Mouse (Mus musculus) splenic B cell, adult 2 months (primary cell): ENCODE data around the gene Gsdma3.

Source experiments
- DNase-seq: peaks from one replicate; pipeline ENCODE4 v3.0.0-alpha.2; 2011; ENCODE audit warnings: low read depth, low spot score
- H3K27me3 ChIP-seq: 2 replicates; pipeline ENCODE4 v1.6.1; 2012; ENCODE audit warnings: mild to moderate bottlenecking, low read length, moderate library complexity, mixed read lengths; ENCODE audit not compliant: control insufficient read depth, poor library complexity, insufficient read depth, severe bottlenecking
- H3K36me3 ChIP-seq: 2 replicates; pipeline ENCODE4 v1.6.1; 2012; ENCODE audit warnings: mild to moderate bottlenecking, low read length, moderate library complexity, mixed read lengths; ENCODE audit not compliant: control insufficient read depth, poor library complexity, insufficient read depth, severe bottlenecking

Gene Gsdma3

DNA sequence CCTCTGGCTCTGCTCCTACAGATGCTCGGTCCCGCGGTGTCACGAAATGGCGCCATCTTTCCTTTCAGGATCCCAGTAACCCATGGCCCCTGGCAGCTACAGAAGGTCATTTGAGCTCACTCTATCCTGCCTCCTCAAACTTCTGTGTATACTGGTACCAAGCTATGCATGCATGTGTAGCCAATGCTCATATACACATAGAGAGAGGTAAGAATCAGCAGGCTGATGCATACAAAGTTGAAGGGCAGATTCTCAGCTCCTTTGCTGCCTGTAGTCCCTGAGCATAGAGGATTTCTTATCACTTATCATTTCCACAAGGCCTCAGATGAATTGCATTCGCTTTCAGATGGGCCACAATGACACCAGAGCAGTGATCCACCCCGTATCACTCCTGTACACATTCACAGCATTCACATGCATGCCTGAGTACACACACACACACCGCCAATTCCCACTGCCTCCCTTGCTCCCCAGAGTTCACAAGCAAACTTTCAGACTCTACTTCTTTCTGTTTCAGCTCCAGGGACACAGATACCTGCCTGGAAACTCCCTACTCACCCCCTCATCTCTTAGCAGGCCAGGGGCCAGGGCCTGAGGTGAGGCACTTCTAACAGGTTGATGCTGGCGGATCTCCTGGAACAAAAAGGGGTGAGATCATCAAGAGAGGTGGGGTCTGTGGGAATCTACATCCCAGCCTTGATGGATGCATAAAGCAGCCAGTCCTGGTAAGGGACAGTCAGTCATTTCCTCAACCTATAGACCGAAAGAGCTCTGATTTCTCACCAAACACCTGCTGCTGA, at the start of gene Gsdma3, which contains the start of gene Gm12355:
Gene Gsdma3 (plus strand): TSS at position 750 of the 800 bp plus-strand sequence.
Gene Gm12355 (minus strand): TSS at position 51 of the 800 bp plus-strand sequence.
- Histone ChIP-seq H3K27me3 (no peaks in the 10 kb centered on the region), H3K36me3 (no peaks in the 10 kb centered on the region)

GRCm38 (mm10) chr11:98577776-98578175, 48.4 kb upstream of the Gsdma3 start:
- Histone ChIP-seq H3K36me3 (no peaks in the 10 kb centered on the region; the same call in 1 of the 2 replicates), H3K27me3 (no peaks in the 10 kb centered on the region)
- no peak for DNase-seq

More for the DNA sequence above, at the start of gene Gsdma3, which contains the start of gene Gm12355:
- no peak for DNase-seq

DNA sequence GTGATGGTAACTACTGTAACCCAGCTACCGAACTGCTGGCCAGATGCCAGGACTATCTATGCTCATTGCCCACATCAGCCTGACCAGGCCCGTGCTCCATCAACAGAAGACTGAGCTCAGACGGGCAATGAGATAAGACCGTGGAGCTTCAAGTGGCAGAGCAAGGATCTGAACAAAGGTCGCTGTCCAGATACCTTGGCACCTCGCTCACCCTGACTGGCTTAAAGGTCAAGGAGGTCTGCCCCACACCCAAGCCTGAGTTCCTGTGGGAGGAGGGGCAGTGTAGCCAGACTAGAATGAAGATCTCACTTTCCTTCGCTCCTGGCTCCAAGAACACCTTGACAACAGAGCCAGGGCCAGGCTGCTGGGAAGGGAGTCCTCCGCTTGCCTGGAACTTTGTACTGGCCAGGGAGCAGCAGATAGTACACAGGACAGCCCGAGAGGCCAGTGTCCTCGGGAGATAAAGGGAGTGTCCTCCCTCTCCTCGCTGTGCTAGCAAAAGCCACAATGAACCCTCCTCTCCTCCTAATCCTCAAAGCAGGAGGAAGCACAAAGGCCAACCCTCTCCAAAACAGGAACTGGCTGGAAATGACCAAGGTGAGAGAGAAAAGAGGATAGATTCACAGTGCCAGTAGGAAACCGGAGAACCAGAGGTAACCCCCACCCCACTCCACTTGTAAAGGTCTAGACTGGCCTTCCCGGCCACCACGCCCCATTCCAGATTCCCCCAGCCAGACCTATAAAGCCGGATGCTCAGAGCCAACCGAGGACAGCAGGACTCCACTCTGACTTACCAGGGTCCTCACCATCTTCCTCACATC, 45.6 kb upstream of the Gsdma3 start:
- DNase-seq = no peak

DNA sequence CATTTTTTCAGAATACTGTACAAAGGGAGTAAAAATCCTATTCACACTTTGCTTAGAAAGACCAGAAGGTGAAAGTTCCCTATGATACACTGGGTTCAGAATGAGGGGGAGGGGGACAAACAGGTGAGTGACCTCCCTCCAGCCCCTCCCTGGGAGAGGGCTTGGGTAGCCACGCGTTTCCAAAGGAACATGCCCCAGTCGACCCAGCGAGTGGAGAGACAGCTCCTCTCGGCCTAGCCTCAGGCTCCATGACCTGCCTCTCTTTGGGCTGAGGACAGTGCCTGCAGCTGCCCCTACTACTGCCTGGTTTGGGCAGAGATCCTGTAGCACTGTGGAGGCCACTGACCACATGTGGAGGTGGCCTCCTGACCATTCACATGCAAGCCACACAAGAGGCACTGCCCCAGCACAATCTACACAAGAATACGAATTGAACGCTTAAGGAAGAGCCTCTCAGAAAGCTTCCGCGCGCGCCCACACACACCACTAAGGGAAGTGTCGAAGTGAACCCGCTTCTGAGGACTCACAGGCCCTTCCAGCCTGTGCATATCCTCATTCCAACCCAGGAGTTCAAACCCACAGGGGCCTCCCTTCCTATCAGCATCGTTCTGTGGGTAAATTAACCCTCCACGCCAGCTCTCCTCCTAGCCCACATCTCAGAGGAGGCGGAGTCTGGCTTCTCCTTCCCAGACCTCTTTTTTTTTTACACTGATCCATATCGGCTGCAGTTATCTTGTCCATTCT, 44.7 kb upstream of the Gsdma3 start:
- no peak for DNase-seq
- H3K36me3 ChIP-seq = no peaks in the 10 kb centered on the region; the same call in 1 of the 2 replicates
- no peaks in the 10 kb centered on the region for H3K27me3 ChIP-seq

More for the DNA sequence above, 45.6 kb upstream of the Gsdma3 start:
- no peaks in the 10 kb centered on the region for H3K27me3 ChIP-seq
- H3K36me3 ChIP-seq = no peaks in the 10 kb centered on the region; the same call in 1 of the 2 replicates

DNA sequence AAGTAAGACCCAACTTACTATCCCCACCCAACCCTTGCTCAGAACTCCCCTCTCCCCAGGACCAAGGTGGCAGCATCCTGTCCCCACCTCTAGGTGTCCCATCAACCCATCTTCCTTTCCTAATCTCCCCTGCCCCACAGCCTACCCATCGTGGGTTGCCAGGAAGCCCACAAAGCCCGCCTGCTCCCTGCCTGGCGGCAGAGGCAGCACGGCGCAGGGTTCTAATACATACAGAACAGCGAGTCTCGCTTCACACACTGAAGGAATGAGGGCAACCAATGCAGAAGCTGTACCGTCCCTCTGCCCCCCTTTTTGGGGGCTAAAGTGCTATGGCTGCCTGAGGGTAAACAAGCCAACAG, 44.2 kb upstream of the Gsdma3 start:
- DNase-seq = no peak
- no peaks in the 10 kb centered on the region; the same call in 1 of the 2 replicates for H3K36me3 ChIP-seq

GRCm38 (mm10) chr11:98582551-98583264, 43.5 kb upstream of the Gsdma3 start:
- Histone ChIP-seq H3K27me3 (no peaks in the 10 kb centered on the region), H3K36me3 (no peaks in the 10 kb centered on the region; the same call in 1 of the 2 replicates)
- no peak for DNase-seq

More for the DNA sequence above, 44.2 kb upstream of the Gsdma3 start:
- H3K27me3 ChIP-seq = no peaks in the 10 kb centered on the region

DNA sequence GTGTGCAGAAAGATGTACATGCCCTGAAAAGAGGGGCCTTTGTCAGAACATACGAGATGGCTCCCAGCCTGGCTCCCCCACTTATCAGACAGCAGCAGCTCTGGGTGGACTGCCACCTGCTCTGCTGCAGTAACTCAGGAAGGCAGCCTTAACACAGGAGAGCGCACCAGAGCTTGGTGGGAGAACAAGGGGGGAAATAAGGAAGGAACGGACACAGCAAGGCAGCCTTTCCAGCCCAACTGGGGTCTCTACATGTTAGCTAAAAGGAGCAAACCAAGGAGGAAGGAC, 43.0 kb upstream of the Gsdma3 start:
- no peaks in the 10 kb centered on the region for H3K27me3 ChIP-seq
- H3K36me3 ChIP-seq = no peaks in the 10 kb centered on the region; the same call in 1 of the 2 replicates
- DNase-seq = no peak

DNA sequence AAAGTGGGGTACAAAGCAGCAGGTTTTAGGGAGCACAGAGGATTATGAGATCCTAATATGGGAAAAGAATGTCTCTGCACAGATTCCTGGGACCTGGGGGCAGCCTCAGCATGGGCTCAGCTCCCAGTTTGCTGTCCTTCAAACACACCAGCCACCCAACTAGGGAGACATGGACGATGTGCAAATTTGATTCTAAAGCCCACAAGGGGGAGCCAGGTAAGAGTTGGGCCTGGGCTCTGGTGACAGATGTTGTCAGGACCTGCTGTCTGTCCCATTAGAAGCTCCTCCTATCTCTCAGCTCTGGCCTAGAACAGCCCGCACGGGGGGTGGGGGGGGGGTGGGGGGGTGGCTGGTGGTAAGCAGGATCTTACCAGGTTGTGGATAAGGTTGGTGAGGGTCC, 42.6 kb upstream of the Gsdma3 start:
- DNase-seq = peak; percentile 42
- Histone ChIP-seq H3K36me3 (no peaks in the 10 kb centered on the region; the same call in 1 of the 2 replicates), H3K27me3 (no peaks in the 10 kb centered on the region)

DNA sequence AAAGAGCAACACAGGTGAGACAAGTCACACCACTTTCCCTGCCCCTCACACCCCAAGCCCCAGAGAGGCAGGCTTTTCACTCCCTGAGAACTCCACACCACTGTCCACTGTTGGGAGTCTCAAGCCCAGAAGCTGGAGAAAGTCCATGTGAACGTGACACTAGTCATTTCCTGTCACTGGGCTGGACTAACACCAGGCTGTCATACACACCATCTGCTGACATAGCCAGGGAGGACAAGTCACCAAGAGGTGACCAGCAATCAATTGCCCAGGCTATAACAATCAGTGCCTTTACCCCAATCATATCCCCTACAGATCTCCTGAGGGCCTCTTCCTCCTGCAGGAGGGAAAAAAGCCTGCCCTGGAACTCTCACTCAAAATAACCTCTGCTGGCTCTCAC, 42.0 kb upstream of the Gsdma3 start:
- no peaks in the 10 kb centered on the region for H3K27me3 ChIP-seq
- no peak for DNase-seq
- no peaks in the 10 kb centered on the region; the same call in 1 of the 2 replicates for H3K36me3 ChIP-seq

DNA sequence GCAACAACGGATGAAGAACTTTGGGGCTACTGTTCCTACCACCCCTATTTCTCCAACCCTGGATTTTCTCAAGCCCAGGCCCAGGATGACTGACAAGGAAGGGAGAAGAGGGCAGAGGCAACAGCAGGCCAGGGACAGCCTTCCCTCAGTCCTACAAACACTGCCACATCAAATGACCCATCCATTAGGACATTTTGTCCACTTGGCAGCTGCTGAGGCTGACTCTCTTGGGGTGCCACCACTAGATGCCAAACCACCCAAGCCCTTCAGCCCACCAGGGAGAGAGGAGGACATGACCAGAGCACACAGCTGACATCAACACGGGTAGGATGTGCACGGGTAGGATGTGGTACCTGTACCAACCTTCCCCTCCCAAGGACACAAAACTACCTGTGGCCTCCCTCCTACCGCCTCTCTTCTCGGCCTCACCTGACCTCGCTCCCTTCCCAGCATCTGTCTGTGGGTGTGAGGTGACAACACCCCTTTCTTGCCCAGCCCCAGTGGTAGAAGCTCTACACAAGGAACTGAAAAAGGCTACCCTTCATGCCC, 41.5 kb upstream of the Gsdma3 start:
- Histone ChIP-seq H3K36me3 (no peaks in the 10 kb centered on the region; the same call in 1 of the 2 replicates), H3K27me3 (no peaks in the 10 kb centered on the region)
- no peak for DNase-seq

- no peak for DNase-seq
- Histone ChIP-seq H3K27me3 (no peaks in the 10 kb centered on the region), H3K36me3 (no peaks in the 10 kb centered on the region; the same call in 1 of the 2 replicates)
Observed at GRCm38 (mm10) chr11:98586087-98586891, 39.9 kb upstream of the Gsdma3 start.

GRCm38 (mm10) chr11:98586892-98587563, 39.1 kb upstream of the Gsdma3 start, which contains the start of gene Ormdl3:
TSS of gene Ormdl3 (minus strand) at chr11:98587368.
- Histone ChIP-seq H3K27me3 (no peaks in the 10 kb centered on the region), H3K36me3 (no peaks in the 10 kb centered on the region; the same call in 1 of the 2 replicates)
- DNase-seq = peak; percentile 95
